17 mouse cellular contexts compared by ENCODE assay signal in genomic region chr16:52044985-52045384, GRCm38 (mm10).
"Had no signal": no experiment of that assay in that cellular context is flagged by ENCODE, and none has a peak within 500 bp of the region (broad histone marks: within the 10 kb centered on the region; RNA-seq: fewer than 3 reads in every experiment).

No protein-coding gene starts in this region.

- H3K27me3 ChIP-seq: limb, embryonic 12.5 days; lung, embryonic 15.5 days; midbrain, embryonic 13.5 days; neural tube, embryonic 13.5 days had no signal

- H3K4me2 ChIP-seq: limb, embryonic 12.5 days; lung, embryonic 15.5 days; midbrain, embryonic 13.5 days; neural tube, embryonic 13.5 days had no signal

- DNase-seq: kidney, adult 11 months; kidney, postnatal 10 days; kidney, postnatal 4 days; liver; lung, postnatal 14 days; retina, postnatal 1 day; right cerebral cortex, postnatal 4 days; spleen, adult 18-20 months; thymus, adult 18-20 months; thymus, postnatal 14 days had no signal

- H3K27ac ChIP-seq: layer of hippocampus, adult 2 months; limb, embryonic 12.5 days; lung, embryonic 15.5 days; macrophage; midbrain, embryonic 13.5 days; neural tube, embryonic 13.5 days had no signal

- H3K4me1 ChIP-seq: lung, embryonic 15.5 days had no signal

- H3K9ac ChIP-seq: limb, embryonic 12.5 days; lung, embryonic 15.5 days; midbrain, embryonic 13.5 days; neural tube, embryonic 13.5 days had no signal

- H3K4me3 ChIP-seq: layer of hippocampus, adult 2 months; limb, embryonic 12.5 days; lung, embryonic 15.5 days; midbrain, embryonic 13.5 days; myocyte; neural tube, embryonic 13.5 days had no signal

- H3K9me3 ChIP-seq: limb, embryonic 12.5 days; lung, embryonic 15.5 days; midbrain, embryonic 13.5 days; neural tube, embryonic 13.5 days had no signal

- ATAC-seq: midbrain, embryonic 13.5 days had no signal
